Mouse (Mus musculus) macrophage (primary cell): ENCODE measurements around the gene Lenep. TPM values are rescaled to one million over a fixed set of nuclear protein-coding genes. Genes with fewer than 3 reads are reported as not detected.
"Not testable (repeated sequence)": the region's sequence is repeated elsewhere in the genome, so short reads cannot be mapped to it uniquely, and the experiment has no call there.

Experiments used
- H3K27ac ChIP-seq: fragments of 350-480 bp; formaldehyde crosslinking; 2 replicates; pipeline ENCODE4 v1.9.0; 2021
- H3K36me3 ChIP-seq: fragments of 350-480 bp; formaldehyde crosslinking; 2 replicates; pipeline ENCODE4 v1.9.0; 2021; ENCODE audit errors: inconsistent target
- H3K4me3 ChIP-seq: fragments of 350-480 bp; formaldehyde crosslinking; 2 replicates; pipeline ENCODE4 v1.9.0; 2021; ENCODE audit errors: inconsistent target
- H3K79me2 ChIP-seq: fragments of 350-480 bp; formaldehyde crosslinking; 2 replicates; pipeline ENCODE4 v1.9.0; 2021; ENCODE audit errors: inconsistent target
- WGBS: methylation state at CpG from one replicate; pipeline ENCODE4 v1.1.7; 2026; ENCODE audit warnings: inconsistent platforms; ENCODE audit not compliant: missing documents; 5-methylcytosine and 5-hydroxymethylcytosine counted together
- polyA plus RNA-seq: library from polyadenylated mRNA; stranded (reverse); fragments of 250-400 nt; gene quantifications from 3 replicates; pipeline ENCODE4 v1.2.4, GENCODE M21; 2018; ENCODE audit warnings: inconsistent platforms
- total RNA-seq, 78 experiments: library from RNA; depleted of rRNA; stranded (reverse); fragments of 250-400 nt; gene quantifications; 1 replicate in 9 of 78; 2 replicates in 24 of 78; 3 replicates in 43 of 78; 4 replicates in 2 of 78; pipeline ENCODE4 v1.2.4; 2018; ENCODE audit warnings: inconsistent platforms in 56 of 78

Lenep gene
- total RNA-seq (2018; cell fraction: chromatin; rRNA removed) = 1 to 10 TPM in 16 of 26 experiments, under 1 TPM in 1, not detected in 9; 0.53 to 6.3 (median 2.0) TPM
- total RNA-seq (2018; cell fraction: cytosol; rRNA removed) = under 1 TPM in 5 of 26 experiments, not detected in 21; 0.07 to 0.24 (median 0.11) TPM
- 1 to 10 TPM in 16 of 26 experiments, under 1 TPM in 6, not detected in 4; 0.39 to 8.9 (median 2.0) TPM for total RNA-seq (2018; cell fraction: nucleus; rRNA removed)
- polyA plus RNA-seq = not detected in 3 replicates

- H3K4me3 ChIP-seq = no peak within 1 kb of the TSS
- 85% methylated on average over 5 of the region's 5 CpGs for WGBS
- no peak within 1 kb of the TSS for H3K27ac ChIP-seq
- no peaks in the 10 kb centered on the region; the same call in 1 of the 2 replicates for H3K79me2 ChIP-seq
- peaks cover 59% of the 10 kb centered on the region for H3K36me3 ChIP-seq
These were observed at the start of gene Lenep for GRCm38 (mm10) chr3:89402693-89403092. Lenep (minus strand) TSS chr3:89402793.

- WGBS = 100% methylated on average over 1 of the region's 1 CpGs
- H3K36me3 ChIP-seq = no peaks in the 10 kb centered on the region
- H3K27ac ChIP-seq = no peak overlapping the region
- no peaks in the 10 kb centered on the region for H3K79me2 ChIP-seq
- no peak overlapping the region for H3K4me3 ChIP-seq
These were observed 49.3 kb upstream of the Lenep start for GRCm38 (mm10) chr3:89451916-89452315.

GRCm38 (mm10) chr3:89449541-89449940, 46.9 kb upstream of the Lenep start:
- H3K79me2 ChIP-seq = no peaks in the 10 kb centered on the region
- H3K4me3 ChIP-seq = no peak overlapping the region
- 0 out of 2 replicates have a peak, but pooled peaks cover 6% of the 10 kb centered on the region for H3K36me3 ChIP-seq
- H3K27ac ChIP-seq = no peak overlapping the region
- 24% methylated on average over 7 of the region's 7 CpGs for WGBS

GRCm38 (mm10) chr3:89448720-89449537, 46.3 kb upstream of the Lenep start:
- Histone ChIP-seq H3K79me2 (no peaks in the 10 kb centered on the region), H3K4me3 (no peak overlapping the region), H3K27ac (no peak overlapping the region), H3K36me3 (0 out of 2 replicates have a peak, but pooled peaks cover 6% of the 10 kb centered on the region)
- 65% methylated on average over 10 of the region's 13 CpGs for WGBS

- Histone ChIP-seq H3K27ac (no peak overlapping the region), H3K79me2 (no peaks in the 10 kb centered on the region), H3K4me3 (no peak overlapping the region), H3K36me3 (0 out of 2 replicates have a peak, but pooled peaks cover 4% of the 10 kb centered on the region)
- WGBS = 93% methylated on average over 2 of the region's 2 CpGs
These were observed 38.1 kb upstream of the Lenep start for GRCm38 (mm10) chr3:89440691-89441090.

GRCm38 (mm10) chr3:89437269-89437668, 34.7 kb upstream of the Lenep start:
- H3K36me3 ChIP-seq = peaks cover 14% of the 10 kb centered on the region; the same call in 1 of the 2 replicates
- H3K79me2 ChIP-seq = peaks cover 9% of the 10 kb centered on the region
- H3K27ac ChIP-seq = peak overlapping the region; percentile 25; the same call in 1 of the 2 replicates
- WGBS = 8% methylated on average over 5 of the region's 5 CpGs
- H3K4me3 ChIP-seq = peak overlapping the region; percentile 30

DNA sequence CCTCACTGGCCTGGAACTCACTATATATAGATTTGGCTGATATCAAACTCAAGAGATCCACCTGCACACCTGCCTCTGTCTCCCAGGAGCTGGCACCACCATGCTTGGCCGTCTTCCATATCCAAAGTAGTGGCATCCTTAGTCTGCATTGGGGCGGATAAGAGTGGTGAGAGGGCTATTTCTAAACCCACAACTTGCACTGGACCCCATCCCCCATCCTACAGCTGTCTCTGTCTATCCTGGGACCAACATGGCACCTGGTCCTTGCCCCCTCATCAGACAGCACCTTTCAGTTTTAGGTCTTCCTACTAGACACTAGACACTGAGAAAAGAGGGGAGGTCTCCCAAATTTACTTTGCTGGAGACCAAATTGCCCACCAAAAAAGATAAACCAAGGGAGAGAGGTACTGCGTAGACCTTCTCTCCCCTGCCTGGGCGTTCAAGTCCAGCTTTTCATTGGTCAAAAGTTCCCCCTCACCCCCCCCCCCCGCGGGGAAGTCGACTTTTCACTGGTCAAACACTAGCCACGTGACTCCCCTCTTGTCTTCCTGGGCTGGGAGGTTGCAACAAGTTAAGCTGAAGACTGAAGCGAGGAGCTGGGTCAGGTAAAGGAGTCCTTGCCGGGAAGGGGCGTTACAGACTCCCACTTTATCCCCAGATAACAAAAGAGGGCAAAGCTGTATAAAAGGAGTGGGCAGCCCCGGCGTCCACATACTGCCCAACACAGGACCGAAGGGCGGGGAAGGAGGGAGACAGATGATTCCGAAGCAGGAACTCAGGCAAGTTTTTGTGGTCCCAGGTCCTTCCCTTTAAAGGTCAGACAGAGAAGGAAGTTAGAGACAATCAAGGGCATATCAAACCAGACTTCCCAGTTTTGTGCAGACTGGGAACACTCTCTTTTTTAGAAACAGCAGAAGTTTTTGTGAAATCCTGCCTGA, 33.9 kb upstream of the Lenep start, which contains the start of gene Pbxip1:
Gene Pbxip1 (plus strand): TSS at position 531 of the 938 bp plus-strand sequence.
- peaks cover 18% of the 10 kb centered on the region for H3K79me2 ChIP-seq
- H3K4me3 ChIP-seq = peak within 1 kb of the TSS; percentile 30
- 16% methylated on average over 15 of the region's 16 CpGs for WGBS
- H3K27ac ChIP-seq = peak within 1 kb of the TSS; percentile 25
- peaks cover 15% of the 10 kb centered on the region; the same call in 1 of the 2 replicates for H3K36me3 ChIP-seq

GRCm38 (mm10) chr3:89435041-89435440, 32.4 kb upstream of the Lenep start:
- Histone ChIP-seq H3K36me3 (peaks cover 15% of the 10 kb centered on the region; the same call in 1 of the 2 replicates), H3K79me2 (peaks cover 27% of the 10 kb centered on the region), H3K4me3 (no peak overlapping the region), H3K27ac (no peak overlapping the region)
- WGBS = 92% methylated on average over 6 of the region's 7 CpGs

GRCm38 (mm10) chr3:89434532-89434931, 31.9 kb upstream of the Lenep start:
- H3K4me3 ChIP-seq = no peak overlapping the region
- H3K79me2 ChIP-seq = peaks cover 27% of the 10 kb centered on the region
- H3K36me3 ChIP-seq = peaks cover 15% of the 10 kb centered on the region; the same call in 1 of the 2 replicates
- 97% methylated on average over 11 of the region's 11 CpGs for WGBS
- H3K27ac ChIP-seq = no peak overlapping the region

DNA sequence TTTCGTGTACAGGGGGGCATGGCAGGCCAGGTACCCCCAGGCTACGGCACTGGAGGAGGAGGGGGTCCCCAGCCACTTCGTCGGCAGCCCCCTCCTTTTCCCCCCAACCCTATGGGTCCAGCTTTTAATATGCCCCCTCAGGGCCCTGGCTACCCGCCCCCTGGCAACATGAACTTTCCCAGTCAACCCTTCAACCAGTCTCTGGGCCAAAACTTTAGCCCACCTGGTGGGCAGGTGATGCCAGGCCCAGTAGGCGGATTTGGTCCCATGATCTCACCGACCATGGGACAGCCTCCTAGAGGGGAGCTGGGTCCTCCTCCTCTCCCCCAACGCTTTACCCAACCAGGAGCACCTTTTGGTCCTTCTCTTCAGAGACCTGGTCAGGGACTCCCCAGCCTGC, 30.0 kb upstream of the Lenep start:
- peaks cover 27% of the 10 kb centered on the region for H3K79me2 ChIP-seq
- H3K27ac ChIP-seq = no peak overlapping the region
- peaks cover 19% of the 10 kb centered on the region; the same call in 1 of the 2 replicates for H3K36me3 ChIP-seq
- no peak overlapping the region for H3K4me3 ChIP-seq
- 95% methylated on average over 8 of the region's 8 CpGs for WGBS

GRCm38 (mm10) chr3:89430171-89431159, 27.9 kb upstream of the Lenep start, which contains the start of gene Pygo2:
Pygo2 (plus strand) TSS chr3:89430214.
- 2% methylated on average over 63 of the region's 68 CpGs for WGBS
- Histone ChIP-seq H3K27ac (no peak within 1 kb of the TSS), H3K79me2 (peaks cover 27% of the 10 kb centered on the region), H3K4me3 (peak within 1 kb of the TSS; percentile 71), H3K36me3 (peaks cover 38% of the 10 kb centered on the region; the same call in 1 of the 2 replicates)

DNA sequence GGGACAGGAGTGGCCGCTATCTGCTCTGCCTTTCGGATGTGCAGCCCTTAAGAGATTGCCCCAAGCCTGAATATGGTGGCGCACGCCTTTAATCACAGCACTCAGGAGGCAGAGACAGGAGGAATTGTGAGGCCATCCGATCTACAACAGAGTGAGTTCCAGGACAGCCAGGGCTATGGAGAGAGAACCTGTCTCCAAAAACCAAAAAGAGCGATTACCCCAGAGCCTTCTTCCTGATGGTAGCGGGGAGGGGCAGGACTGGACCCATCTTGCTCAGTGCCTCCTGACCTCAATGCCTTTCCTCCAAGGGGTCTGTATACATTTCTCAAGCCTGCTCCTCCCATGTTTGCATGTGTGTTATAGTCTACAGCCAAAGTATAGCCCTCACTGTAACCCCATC, 26.4 kb upstream of the Lenep start:
- Histone ChIP-seq H3K79me2 (peaks cover 38% of the 10 kb centered on the region), H3K36me3 (peaks cover 51% of the 10 kb centered on the region)
- H3K4me3 ChIP-seq, H3K27ac ChIP-seq: not testable (repeated sequence)
- WGBS = 100% methylated on average over 3 of the region's 7 CpGs

DNA sequence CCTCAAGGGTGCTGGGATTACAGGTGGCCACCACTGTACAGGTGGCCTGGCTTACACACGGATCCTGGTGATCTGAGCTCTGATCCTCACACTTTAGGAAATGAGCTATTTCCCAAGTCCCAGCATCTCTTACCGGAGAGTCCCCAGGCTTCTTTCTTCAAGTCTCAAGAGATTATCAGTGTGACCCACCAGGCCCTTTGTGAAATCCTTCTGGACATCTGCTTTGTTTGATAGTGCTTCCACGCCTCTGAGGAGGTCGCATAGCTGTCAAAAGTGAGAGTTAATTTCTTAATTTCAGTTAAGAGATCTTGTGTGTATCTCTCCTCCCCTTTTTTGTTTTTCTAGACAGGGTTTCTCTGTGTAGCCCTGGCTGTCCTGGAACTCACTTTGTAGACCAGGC, 23.3 kb upstream of the Lenep start:
- H3K36me3 ChIP-seq = peaks cover 43% of the 10 kb centered on the region

More for the DNA sequence above, 23.3 kb upstream of the Lenep start:
- WGBS = 97% methylated on average over 4 of the region's 4 CpGs
- H3K4me3 ChIP-seq = no peak overlapping the region
- peaks cover 38% of the 10 kb centered on the region for H3K79me2 ChIP-seq
- no peak overlapping the region for H3K27ac ChIP-seq
